Mouse (Mus musculus): Measurements from ENCODE around the gene Ttbk1. TPM values are rescaled to one million over a fixed set of nuclear protein-coding genes. Genes with fewer than 3 reads are reported as not detected.

The Ttbk1 gene
- polyA plus RNA-seq, 1 experiment: 0.25 TPM

- Histone ChIP-seq H3K4me1 (ENCODE audit: control insufficient read depth, insufficient read depth, insufficient read length, low read length) (no peaks in the 10 kb centered on the region), H3K36me3 (ENCODE audit: control insufficient read depth, insufficient read depth, low read length) (no peaks in the 10 kb centered on the region), H3K27ac (ENCODE audit: insufficient read depth, low read depth, low read length) (no peak overlapping the region), H3K27me3 (ENCODE audit: control insufficient read depth, insufficient read depth, low read length) (no peaks in the 10 kb centered on the region), H3K4me3 (ENCODE audit: low read depth, low read length) (no peak overlapping the region)
- no peak for TF ChIP-seq POLR2A (IDR thresholded peaks at IDR 0.05; ENCODE audit: low read depth, low read length)
- no peak for TF ChIP-seq CTCF (IDR thresholded peaks at IDR 0.05; ENCODE audit: extremely low read depth, insufficient read length, insufficient replicate concordance, low read depth, low read length)
- 85% methylated on average over 15 of the region's 15 CpGs for WGBS
Measured at GRCm38 (mm10) chr17:46477286-46477685, 10.2 kb downstream of the Ttbk1 start.

GRCm38 (mm10) chr17:46476601-46477000 is 10.9 kb downstream of the Ttbk1 start:
- no peaks in the 10 kb centered on the region for H3K36me3 ChIP-seq (ENCODE audit: control insufficient read depth, insufficient read depth, low read length)
- H3K27me3 ChIP-seq (ENCODE audit: control insufficient read depth, insufficient read depth, low read length): no peaks in the 10 kb centered on the region
- no peak overlapping the region for H3K4me3 ChIP-seq (ENCODE audit: low read depth, low read length)
- no peak overlapping the region for H3K27ac ChIP-seq (ENCODE audit: insufficient read depth, low read depth, low read length)
- 51% methylated on average over 8 of the region's 8 CpGs for WGBS
- TF ChIP-seq CTCF (IDR thresholded peaks at IDR 0.05; ENCODE audit: extremely low read depth, insufficient read length, insufficient replicate concordance, low read depth, low read length) (no peak), POLR2A (IDR thresholded peaks at IDR 0.05; ENCODE audit: low read depth, low read length) (no peak)
- no peaks in the 10 kb centered on the region for H3K4me1 ChIP-seq (ENCODE audit: control insufficient read depth, insufficient read depth, insufficient read length, low read length)

GRCm38 (mm10) chr17:46467830-46468229 is 19.6 kb downstream of the Ttbk1 start:
- Histone ChIP-seq H3K27ac (ENCODE audit: insufficient read depth, low read depth, low read length) (no peak overlapping the region), H3K36me3 (ENCODE audit: control insufficient read depth, insufficient read depth, low read length) (no peaks in the 10 kb centered on the region), H3K4me1 (ENCODE audit: control insufficient read depth, insufficient read depth, insufficient read length, low read length) (no peaks in the 10 kb centered on the region), H3K27me3 (ENCODE audit: control insufficient read depth, insufficient read depth, low read length) (no peaks in the 10 kb centered on the region), H3K4me3 (ENCODE audit: low read depth, low read length) (no peak overlapping the region)
- 76% methylated on average over 9 of the region's 9 CpGs for WGBS
- TF ChIP-seq POLR2A (IDR thresholded peaks at IDR 0.05; ENCODE audit: low read depth, low read length): no peak
- no peak for TF ChIP-seq CTCF (IDR thresholded peaks at IDR 0.05; ENCODE audit: extremely low read depth, insufficient read length, insufficient replicate concordance, low read depth, low read length)

GRCm38 (mm10) chr17:46462226-46462625 is 25.2 kb downstream of the Ttbk1 start:
- TF ChIP-seq POLR2A (IDR thresholded peaks at IDR 0.05; ENCODE audit: low read depth, low read length) (no peak), CTCF (IDR thresholded peaks at IDR 0.05; ENCODE audit: extremely low read depth, insufficient read length, insufficient replicate concordance, low read depth, low read length) (no peak)
- H3K36me3 ChIP-seq (ENCODE audit: control insufficient read depth, insufficient read depth, low read length): no peaks in the 10 kb centered on the region
- 56% methylated on average over 5 of the region's 5 CpGs for WGBS
- H3K4me1 ChIP-seq (ENCODE audit: control insufficient read depth, insufficient read depth, insufficient read length, low read length): peaks cover 6% of the 10 kb centered on the region
- H3K27me3 ChIP-seq (ENCODE audit: control insufficient read depth, insufficient read depth, low read length): peaks cover 11% of the 10 kb centered on the region
- H3K4me3 ChIP-seq (ENCODE audit: low read depth, low read length): no peak overlapping the region
- no peak overlapping the region for H3K27ac ChIP-seq (ENCODE audit: insufficient read depth, low read depth, low read length)

GRCm38 (mm10) chr17:46461347-46461746 is 26.1 kb downstream of the Ttbk1 start:
- WGBS: 8% methylated on average over 8 of the region's 8 CpGs
- H3K4me1 ChIP-seq (ENCODE audit: control insufficient read depth, insufficient read depth, insufficient read length, low read length): peaks cover 6% of the 10 kb centered on the region
- TF ChIP-seq POLR2A (IDR thresholded peaks at IDR 0.05; ENCODE audit: low read depth, low read length): no peak
- TF ChIP-seq CTCF (IDR thresholded peaks at IDR 0.05; ENCODE audit: extremely low read depth, insufficient read length, insufficient replicate concordance, low read depth, low read length): no peak
- H3K27me3 ChIP-seq (ENCODE audit: control insufficient read depth, insufficient read depth, low read length): peaks cover 12% of the 10 kb centered on the region
- H3K36me3 ChIP-seq (ENCODE audit: control insufficient read depth, insufficient read depth, low read length): no peaks in the 10 kb centered on the region
- H3K27ac ChIP-seq (ENCODE audit: insufficient read depth, low read depth, low read length): no peak overlapping the region
- H3K4me3 ChIP-seq (ENCODE audit: low read depth, low read length): peak overlapping the region; percentile 25; the same call in 1 of the 2 replicates

- peaks cover 6% of the 10 kb centered on the region for H3K4me1 ChIP-seq (ENCODE audit: control insufficient read depth, insufficient read depth, insufficient read length, low read length)
- H3K27me3 ChIP-seq (ENCODE audit: control insufficient read depth, insufficient read depth, low read length): peaks cover 18% of the 10 kb centered on the region
- WGBS: under 1% methylated on average over 32 of the region's 32 CpGs
- no peak overlapping the region for H3K27ac ChIP-seq (ENCODE audit: insufficient read depth, low read depth, low read length)
- H3K4me3 ChIP-seq (ENCODE audit: low read depth, low read length): peak overlapping the region; percentile 25
- no peak for TF ChIP-seq CTCF (IDR thresholded peaks at IDR 0.05; ENCODE audit: extremely low read depth, insufficient read length, insufficient replicate concordance, low read depth, low read length)
- no peak for TF ChIP-seq POLR2A (IDR thresholded peaks at IDR 0.05; ENCODE audit: low read depth, low read length)
- H3K36me3 ChIP-seq (ENCODE audit: control insufficient read depth, insufficient read depth, low read length): no peaks in the 10 kb centered on the region
Measured at GRCm38 (mm10) chr17:46460673-46461072, 26.8 kb downstream of the Ttbk1 start.

- Histone ChIP-seq H3K4me3 (ENCODE audit: low read depth, low read length) (no peak overlapping the region), H3K36me3 (ENCODE audit: control insufficient read depth, insufficient read depth, low read length) (no peaks in the 10 kb centered on the region), H3K4me1 (ENCODE audit: control insufficient read depth, insufficient read depth, insufficient read length, low read length) (peaks cover 6% of the 10 kb centered on the region), H3K27me3 (ENCODE audit: control insufficient read depth, insufficient read depth, low read length) (peaks cover 38% of the 10 kb centered on the region), H3K27ac (ENCODE audit: insufficient read depth, low read depth, low read length) (no peak overlapping the region)
- no peak for TF ChIP-seq CTCF (IDR thresholded peaks at IDR 0.05; ENCODE audit: extremely low read depth, insufficient read length, insufficient replicate concordance, low read depth, low read length)
- WGBS: 26% methylated on average over 3 of the region's 3 CpGs
Measured at GRCm38 (mm10) chr17:46458439-46458838, 29.0 kb downstream of the Ttbk1 start.

- Histone ChIP-seq H3K4me1 (ENCODE audit: control insufficient read depth, insufficient read depth, insufficient read length, low read length) (peaks cover 6% of the 10 kb centered on the region), H3K4me3 (ENCODE audit: low read depth, low read length) (no peak overlapping the region), H3K27ac (ENCODE audit: insufficient read depth, low read depth, low read length) (no peak overlapping the region), H3K36me3 (ENCODE audit: control insufficient read depth, insufficient read depth, low read length) (no peaks in the 10 kb centered on the region), H3K27me3 (ENCODE audit: control insufficient read depth, insufficient read depth, low read length) (peaks cover 41% of the 10 kb centered on the region)
- WGBS: 8% methylated on average over 10 of the region's 10 CpGs
- TF ChIP-seq POLR2A (IDR thresholded peaks at IDR 0.05; ENCODE audit: low read depth, low read length) (no peak), CTCF (IDR thresholded peaks at IDR 0.05; ENCODE audit: extremely low read depth, insufficient read length, insufficient replicate concordance, low read depth, low read length) (peak; percentile 47; the same call in 1 of the 2 replicates)
Measured at GRCm38 (mm10) chr17:46457791-46458190, 29.7 kb downstream of the Ttbk1 start.
